Mouse (Mus musculus) midbrain, embryonic 12.5 days (tissue): ENCODE data around the gene Lrg1. TPM values are rescaled to one million over a fixed set of nuclear protein-coding genes. Genes with fewer than 3 reads are reported as not detected.

Source experiments
- ATAC-seq: fragments of 200-750 bp; cut with Nextera tagmentation; 2 replicates; pipeline ENCODE4 v1.8.0; 2017; ENCODE audit warnings: low read depth, moderate TSS enrichment, moderate library complexity; ENCODE audit not compliant: low FRiP score
- H3K27ac ChIP-seq: fragments of 300-500 bp; sonication (generic); replicated peaks from 2 replicates; pipeline ENCODE4 v1.5.1; 2016; ENCODE audit warnings: mild to moderate bottlenecking
- H3K27me3 ChIP-seq: fragments of 300-500 bp; sonication (generic); 2 replicates; pipeline ENCODE4 v1.6.1; 2016; ENCODE audit warnings: mild to moderate bottlenecking
- H3K36me3 ChIP-seq: fragments of 300-500 bp; sonication (generic); 2 replicates; pipeline ENCODE4 v1.6.1; 2016
- H3K4me1 ChIP-seq: fragments of 300-500 bp; sonication (generic); 2 replicates; pipeline ENCODE4 v1.6.1; 2016
- H3K4me2 ChIP-seq: fragments of 300-500 bp; sonication (generic); replicated peaks from 2 replicates; pipeline ENCODE4 v1.6.1; 2016; ENCODE audit warnings: mild to moderate bottlenecking, moderate library complexity
- H3K4me3 ChIP-seq: fragments of 300-500 bp; sonication (generic); 2 replicates; pipeline ENCODE4 v1.5.1; 2016; ENCODE audit warnings: mild to moderate bottlenecking
- H3K9ac ChIP-seq: fragments of 300-500 bp; sonication (generic); replicated peaks from 2 replicates; pipeline ENCODE4 v1.6.1; 2016; ENCODE audit warnings: mild to moderate bottlenecking, moderate library complexity
- H3K9me3 ChIP-seq: fragments of 300-500 bp; sonication (generic); 2 replicates; pipeline ENCODE4 v1.6.1; 2016; ENCODE audit warnings: mild to moderate bottlenecking
- WGBS: fragments of 180-500 bp; shearing (Covaris S2); methylation state at CpG from one replicate; pipeline ENCODE4 v1.1.7; 2016; 5-methylcytosine and 5-hydroxymethylcytosine counted together
- polyA plus RNA-seq: library from polyadenylated mRNA; unstranded; fragments of >200 nt; fragmentation: Nextera tagmentation; extraction: Ambion mirVana; gene quantifications from 2 replicates; pipeline ENCODE4 v1.2.1, GENCODE M21; 2016

Lrg1 gene
- polyA plus RNA-seq, 1 experiment from 2014 or later: 0.29 TPM

GRCm38 (mm10) chr17:56119981-56120880 is 1.6 kb downstream of the Lrg1 start:
- peaks cover 7% of the 10 kb centered on the region for H3K36me3 ChIP-seq
- H3K9me3 ChIP-seq: peaks cover 15% of the 10 kb centered on the region
- H3K4me3 ChIP-seq: no peak overlapping the region
- H3K9ac ChIP-seq: no peak overlapping the region
- peaks cover 14% of the 10 kb centered on the region for H3K4me1 ChIP-seq
- no peak overlapping the region for H3K27ac ChIP-seq
- ATAC-seq: no peak
- H3K27me3 ChIP-seq: peaks cover 90% of the 10 kb centered on the region
- no peak overlapping the region for H3K4me2 ChIP-seq
- 7% methylated on average over 66 of the region's 66 CpGs for WGBS

DNA sequence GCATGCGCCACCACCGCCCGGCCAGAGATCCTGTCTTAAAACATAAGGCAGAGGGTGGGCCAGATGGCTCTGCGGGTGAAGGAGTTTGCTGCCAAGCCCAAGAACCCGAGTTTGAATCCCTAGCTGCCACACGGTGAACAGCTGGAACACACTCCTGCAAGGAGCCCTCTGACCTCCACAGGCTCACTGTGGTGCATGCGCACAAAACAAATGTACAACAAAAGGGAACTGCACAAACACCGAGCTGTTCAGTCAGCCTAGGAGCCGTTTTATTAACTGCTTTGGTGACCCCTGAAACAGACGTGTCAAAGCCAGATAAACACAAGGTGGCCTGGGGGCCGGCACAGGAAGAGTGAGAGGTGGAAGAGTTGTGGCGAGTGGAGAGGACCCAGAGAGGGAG is 2.4 kb downstream of the Lrg1 start:
- H3K4me2 ChIP-seq: no peak overlapping the region

DNA sequence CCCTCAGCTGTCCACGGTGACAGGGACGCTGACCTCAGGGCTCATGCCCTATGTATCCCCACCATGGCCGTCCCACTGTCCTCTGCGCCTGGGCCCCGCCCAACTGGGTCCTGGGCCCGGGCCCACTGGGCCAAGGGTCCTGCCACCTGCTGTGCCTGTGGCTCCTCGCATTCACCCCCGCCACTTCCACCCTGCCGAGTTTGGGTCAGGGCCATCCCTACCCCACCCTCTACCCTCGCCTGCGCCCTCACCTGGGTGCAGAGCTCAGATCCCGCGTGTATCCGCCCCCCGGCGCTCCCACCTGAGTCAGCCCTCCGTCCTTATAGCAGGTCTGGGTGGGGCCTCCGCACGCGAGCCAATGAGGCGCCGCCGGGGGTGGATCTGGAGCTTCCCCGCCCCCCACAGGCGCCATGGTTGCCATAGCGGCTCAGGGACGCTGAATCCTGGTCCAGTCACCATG is 4.5 kb downstream of the Lrg1 start, which contains the start of gene Plin5:
Gene Plin5 (minus strand): TSS at position 346 of the 460 bp plus-strand sequence.
- 1% methylated on average over 27 of the region's 27 CpGs for WGBS
- H3K27me3 ChIP-seq: peaks cover 61% of the 10 kb centered on the region

More for the DNA sequence above, 2.4 kb downstream of the Lrg1 start:
- peaks cover 7% of the 10 kb centered on the region for H3K36me3 ChIP-seq
- H3K4me1 ChIP-seq: peaks cover 10% of the 10 kb centered on the region
- H3K27me3 ChIP-seq: peaks cover 83% of the 10 kb centered on the region
- 50% methylated on average over 12 of the region's 12 CpGs for WGBS
- H3K9me3 ChIP-seq: peaks cover 15% of the 10 kb centered on the region
- no peak overlapping the region for H3K4me3 ChIP-seq
- no peak for ATAC-seq
- H3K27ac ChIP-seq: no peak overlapping the region
- H3K9ac ChIP-seq: no peak overlapping the region

GRCm38 (mm10) chr17:56116193-56116592 is 5.6 kb downstream of the Lrg1 start:
- Histone ChIP-seq H3K27me3 (peaks cover 50% of the 10 kb centered on the region), H3K27ac (no peak overlapping the region), H3K9ac (no peak overlapping the region), H3K4me3 (no peak overlapping the region), H3K4me2 (no peak overlapping the region), H3K4me1 (peaks cover 10% of the 10 kb centered on the region), H3K9me3 (no peaks in the 10 kb centered on the region), H3K36me3 (no peaks in the 10 kb centered on the region)
- WGBS: 81% methylated on average over 10 of the region's 10 CpGs
- no peak for ATAC-seq

More for the DNA sequence above, 4.5 kb downstream of the Lrg1 start, which contains the start of gene Plin5:
- Histone ChIP-seq H3K27ac (no peak within 1 kb of the TSS), H3K4me3 (peak within 1 kb of the TSS; percentile 24), H3K9ac (0 out of 2 replicates have a peak within 1 kb of the TSS, but pooled peaks have one; percentile 2), H3K4me1 (peaks cover 10% of the 10 kb centered on the region), H3K9me3 (peaks cover 5% of the 10 kb centered on the region), H3K4me2 (peak within 1 kb of the TSS; percentile 47), H3K36me3 (no peaks in the 10 kb centered on the region)
- peak; percentile 53; the same call in 1 of the 2 replicates for ATAC-seq

DNA sequence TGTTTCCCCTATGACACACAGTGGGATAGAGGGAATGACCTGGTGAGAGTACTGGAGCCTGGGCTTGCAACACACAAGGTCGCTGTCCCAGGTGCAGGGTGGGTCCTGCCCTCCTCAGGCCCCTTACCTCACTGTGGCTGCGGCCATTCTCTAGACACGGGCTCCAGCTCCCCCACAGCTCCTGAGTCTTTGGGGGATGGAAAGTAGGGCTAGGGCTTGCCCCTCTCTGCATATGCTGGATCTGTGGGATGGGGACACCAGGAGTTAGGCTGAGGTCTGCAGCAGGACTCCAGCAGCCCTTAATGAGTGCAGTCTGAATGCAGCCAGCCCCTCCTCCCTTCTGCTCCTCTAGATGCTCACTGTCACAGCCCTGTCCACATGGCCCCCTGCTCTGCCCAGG is 9.1 kb downstream of the Lrg1 start:
- H3K4me3 ChIP-seq: no peak overlapping the region
- no peak overlapping the region for H3K4me2 ChIP-seq
- no peak overlapping the region for H3K27ac ChIP-seq
- WGBS: 70% methylated on average over 3 of the region's 3 CpGs
- 0 out of 2 replicates have a peak, but pooled peaks cover 2% of the 10 kb centered on the region for H3K36me3 ChIP-seq
- no peaks in the 10 kb centered on the region for H3K9me3 ChIP-seq
- ATAC-seq: no peak
- peaks cover 10% of the 10 kb centered on the region for H3K4me1 ChIP-seq
- H3K27me3 ChIP-seq: peaks cover 17% of the 10 kb centered on the region
- H3K9ac ChIP-seq: no peak overlapping the region

- H3K9me3 ChIP-seq: no peaks in the 10 kb centered on the region
- peaks cover 4% of the 10 kb centered on the region; the same call in 1 of the 2 replicates for H3K4me1 ChIP-seq
- 0 out of 2 replicates have a peak, but pooled peaks cover 5% of the 10 kb centered on the region for H3K36me3 ChIP-seq
- H3K4me2 ChIP-seq: no peak overlapping the region
- WGBS: 44% methylated on average over 5 of the region's 5 CpGs
- H3K27ac ChIP-seq: no peak overlapping the region
- peaks cover 11% of the 10 kb centered on the region for H3K27me3 ChIP-seq
- no peak overlapping the region for H3K9ac ChIP-seq
- 0 out of 2 replicates have a peak, but pooled peaks have one; percentile 7 for ATAC-seq
- H3K4me3 ChIP-seq: no peak overlapping the region
Observed at GRCm38 (mm10) chr17:56111864-56112263, 9.9 kb downstream of the Lrg1 start.

DNA sequence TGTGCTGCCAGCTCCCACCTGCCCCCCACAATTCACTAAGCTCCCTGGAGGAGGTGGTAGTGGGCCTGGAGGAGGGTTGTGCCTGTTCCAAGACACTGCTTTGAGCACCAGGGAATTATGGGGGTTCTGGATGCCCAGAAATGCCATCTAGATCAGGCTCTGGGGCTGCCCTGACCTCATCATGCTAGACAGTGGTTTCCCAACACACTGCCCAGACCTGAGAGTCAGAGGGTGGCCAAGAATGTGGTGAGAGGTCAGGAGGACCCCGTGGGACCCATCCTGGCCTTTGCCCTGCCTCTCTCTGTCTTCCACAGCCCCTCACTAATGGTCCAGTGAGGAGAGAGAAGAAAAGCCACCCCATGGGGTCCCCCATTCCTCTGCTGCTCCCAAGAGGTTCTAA is 10.8 kb downstream of the Lrg1 start:
- Histone ChIP-seq H3K9me3 (no peaks in the 10 kb centered on the region), H3K9ac (no peak overlapping the region), H3K27ac (no peak overlapping the region), H3K4me1 (peaks cover 4% of the 10 kb centered on the region; the same call in 1 of the 2 replicates), H3K4me3 (no peak overlapping the region), H3K27me3 (peaks cover 3% of the 10 kb centered on the region; the same call in 1 of the 2 replicates), H3K4me2 (no peak overlapping the region), H3K36me3 (0 out of 2 replicates have a peak, but pooled peaks cover 5% of the 10 kb centered on the region)
- ATAC-seq: no peak
- WGBS: 72% methylated on average over 1 of the region's 1 CpGs

DNA sequence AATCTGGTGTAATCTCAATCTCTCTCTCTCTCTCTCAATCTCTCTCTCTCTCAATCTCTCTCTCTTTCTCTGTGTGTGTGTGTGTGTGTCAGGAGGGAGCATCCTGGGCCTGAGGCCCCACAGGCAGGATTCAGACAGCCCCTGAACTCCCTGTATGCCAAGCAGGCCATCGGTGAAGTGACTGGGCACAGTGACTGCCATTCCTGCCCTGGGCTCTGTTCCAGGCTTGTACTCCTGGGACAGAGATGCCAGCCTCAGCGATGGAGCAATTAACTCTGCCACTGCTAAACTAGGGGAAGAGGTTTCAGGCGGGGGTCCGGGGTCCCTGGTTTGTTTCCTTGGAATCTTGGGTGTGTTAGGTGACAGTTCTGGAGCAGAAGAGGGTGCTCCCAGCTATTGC is 11.2 kb downstream of the Lrg1 start:
- no peak overlapping the region for H3K9ac ChIP-seq
- H3K4me2 ChIP-seq: no peak overlapping the region
- ATAC-seq: no peak
- WGBS: 76% methylated on average over 4 of the region's 4 CpGs
- peaks cover 4% of the 10 kb centered on the region; the same call in 1 of the 2 replicates for H3K4me1 ChIP-seq
- H3K9me3 ChIP-seq: no peaks in the 10 kb centered on the region
- H3K36me3 ChIP-seq: 0 out of 2 replicates have a peak, but pooled peaks cover 5% of the 10 kb centered on the region
- H3K27me3 ChIP-seq: no peaks in the 10 kb centered on the region; the same call in 1 of the 2 replicates
- no peak overlapping the region for H3K27ac ChIP-seq
- H3K4me3 ChIP-seq: no peak overlapping the region

DNA sequence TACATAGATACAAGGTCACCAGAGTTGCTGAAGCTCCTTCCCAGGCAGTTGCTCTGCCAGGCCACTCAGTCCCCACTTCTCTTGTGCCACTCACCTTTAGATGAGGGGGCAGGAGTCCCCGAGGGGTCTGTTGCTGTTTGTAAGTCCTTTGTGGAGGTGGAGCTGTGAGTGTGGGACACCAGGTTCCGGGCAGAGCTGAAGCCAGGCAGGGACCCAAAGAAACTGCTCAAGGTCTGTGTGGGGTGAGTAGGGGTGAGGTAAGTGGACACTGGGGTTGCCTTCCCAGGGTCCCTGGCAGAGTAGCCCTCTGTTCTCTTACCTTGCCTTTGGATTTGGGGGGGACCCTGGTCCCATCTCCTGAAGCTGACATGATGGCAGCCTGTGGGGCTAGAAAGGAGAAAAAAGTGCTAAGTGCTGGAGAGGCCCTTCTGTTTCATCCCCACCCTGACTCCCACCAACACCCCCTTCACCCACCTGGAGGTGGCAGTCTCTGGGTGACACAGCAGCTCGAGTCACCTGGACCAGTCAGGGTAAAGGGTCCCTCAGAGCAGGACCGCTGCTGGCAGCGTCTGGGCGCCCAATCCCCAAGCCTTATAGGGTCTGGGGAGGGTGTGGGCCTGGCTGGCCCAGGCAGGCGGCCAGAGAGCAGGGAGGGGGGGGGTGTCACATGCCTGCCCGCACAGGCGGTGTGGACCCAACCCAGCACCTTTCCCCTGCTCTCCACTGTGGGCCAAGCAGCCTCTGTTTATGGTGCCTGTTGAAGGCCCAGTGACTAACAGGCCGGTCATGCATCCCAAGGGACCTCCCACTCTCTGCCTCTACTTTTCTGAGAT is 12.4 kb downstream of the Lrg1 start, which contains the start of gene Plin4:
Gene Plin4 (minus strand): TSS at position 585 of the 833 bp plus-strand sequence.
- peaks cover 4% of the 10 kb centered on the region; the same call in 1 of the 2 replicates for H3K4me1 ChIP-seq
- H3K4me2 ChIP-seq: no peak within 1 kb of the TSS
- WGBS: 65% methylated on average over 10 of the region's 10 CpGs
- no peak within 1 kb of the TSS for H3K27ac ChIP-seq
- ATAC-seq: no peak
- no peaks in the 10 kb centered on the region for H3K27me3 ChIP-seq
- H3K9ac ChIP-seq: no peak within 1 kb of the TSS
- no peaks in the 10 kb centered on the region for H3K9me3 ChIP-seq
- no peak within 1 kb of the TSS for H3K4me3 ChIP-seq
- H3K36me3 ChIP-seq: 0 out of 2 replicates have a peak, but pooled peaks cover 5% of the 10 kb centered on the region

- Histone ChIP-seq H3K27ac (no peak overlapping the region), H3K4me3 (no peak overlapping the region), H3K9ac (no peak overlapping the region), H3K9me3 (no peaks in the 10 kb centered on the region), H3K4me2 (no peak overlapping the region), H3K36me3 (peaks cover 12% of the 10 kb centered on the region), H3K27me3 (no peaks in the 10 kb centered on the region), H3K4me1 (peaks cover 4% of the 10 kb centered on the region; the same call in 1 of the 2 replicates)
- no peak for ATAC-seq
- 75% methylated on average over 6 of the region's 6 CpGs for WGBS
Observed at GRCm38 (mm10) chr17:56108334-56109044, 13.3 kb downstream of the Lrg1 start.

DNA sequence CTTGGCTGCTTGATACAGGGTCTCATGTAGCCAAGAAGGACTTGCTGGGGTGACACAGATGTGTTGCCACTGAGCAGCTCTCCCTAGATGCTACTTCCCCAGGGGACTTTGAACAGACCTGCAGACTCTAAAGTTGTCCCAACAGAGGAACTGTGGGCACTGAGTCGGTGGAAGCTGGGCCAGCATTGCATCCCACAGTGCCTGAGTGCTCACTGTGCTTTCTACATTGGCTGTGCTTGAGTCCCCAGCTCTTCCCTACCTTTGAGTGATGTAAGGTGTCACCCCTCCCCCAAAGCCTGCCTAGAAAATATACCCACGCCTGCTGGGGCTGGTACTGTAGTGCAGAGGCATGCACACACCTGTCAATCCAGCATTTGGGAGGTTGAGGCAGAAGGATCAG is 14.1 kb downstream of the Lrg1 start:
- Histone ChIP-seq H3K36me3 (peaks cover 19% of the 10 kb centered on the region), H3K4me1 (peaks cover under 1% of the 10 kb centered on the region; the same call in 1 of the 2 replicates), H3K9ac (no peak overlapping the region), H3K9me3 (no peaks in the 10 kb centered on the region), H3K4me2 (no peak overlapping the region), H3K27me3 (no peaks in the 10 kb centered on the region), H3K27ac (no peak overlapping the region), H3K4me3 (no peak overlapping the region)
- 72% methylated on average over 2 of the region's 2 CpGs for WGBS
- ATAC-seq: no peak
